Mouse (Mus musculus): ENCODE results near the gene Ece1.

Gene Ece1

GRCm38 (mm10) chr4:137857116-137857515 lies 4.9 kb upstream of the Ece1 start:
- peak; percentile 42 to 72 for DNase-seq

- no peak for DNase-seq
Observed at GRCm38 (mm10) chr4:137858371-137858770, 3.7 kb upstream of the Ece1 start.

GRCm38 (mm10) chr4:137861461-137862011 lies 501 bp upstream of the Ece1 start:
- DNase-seq, result peak; percentile 28 to 52

GRCm38 (mm10) chr4:137862516-137863240 lies 641 bp downstream of the Ece1 start:
- DNase-seq, result no peak

GRCm38 (mm10) chr4:137864031-137864430 lies 2.0 kb downstream of the Ece1 start:
- DNase-seq, result no peak

GRCm38 (mm10) chr4:137864769-137865168 lies 2.7 kb downstream of the Ece1 start:
- no peak for DNase-seq

- no peak for DNase-seq
Observed at GRCm38 (mm10) chr4:137865221-137865641, 3.2 kb downstream of the Ece1 start.

- peak; percentile 77 to 78 for DNase-seq
Observed at GRCm38 (mm10) chr4:137866206-137866863, 4.3 kb downstream of the Ece1 start.

GRCm38 (mm10) chr4:137867225-137867624 lies 5.2 kb downstream of the Ece1 start:
- DNase-seq, result no peak

- DNase-seq, result peak in 1 of 2 experiments; percentile 39
Observed at GRCm38 (mm10) chr4:137867675-137868257, 5.7 kb downstream of the Ece1 start.

GRCm38 (mm10) chr4:137869667-137870274 lies 7.7 kb downstream of the Ece1 start:
- no peak for DNase-seq

- no peak for DNase-seq
Observed at GRCm38 (mm10) chr4:137870979-137871378, 8.9 kb downstream of the Ece1 start.

- no peak for DNase-seq
Observed at GRCm38 (mm10) chr4:137871431-137871830, 9.4 kb downstream of the Ece1 start.

- DNase-seq, result no peak
Observed at GRCm38 (mm10) chr4:137874337-137874736, 12.3 kb downstream of the Ece1 start.

- DNase-seq, result no peak
Observed at GRCm38 (mm10) chr4:137874826-137875225, 12.8 kb downstream of the Ece1 start.

- DNase-seq, result no peak
Observed at GRCm38 (mm10) chr4:137875466-137876092, 13.5 kb downstream of the Ece1 start.

GRCm38 (mm10) chr4:137876834-137877233 lies 14.8 kb downstream of the Ece1 start:
- DNase-seq, result no peak

GRCm38 (mm10) chr4:137877432-137877881 lies 15.4 kb downstream of the Ece1 start:
- no peak for DNase-seq

- DNase-seq, result no peak
Observed at GRCm38 (mm10) chr4:137879383-137880156, 17.5 kb downstream of the Ece1 start.

GRCm38 (mm10) chr4:137881445-137881844 lies 19.4 kb downstream of the Ece1 start:
- no peak for DNase-seq

- peak; percentile 21 to 32 for DNase-seq
Observed at GRCm38 (mm10) chr4:137882663-137883062, 20.6 kb downstream of the Ece1 start.

Measured in spleen, adult 18-20 months (tissue).